Mouse (Mus musculus) erythroblast, embryonic 14.5 days (primary cell): ENCODE measurements around the gene 5730522E02Rik.

Experiments used
- GATA1 ChIP-seq: IDR thresholded peaks from 2 replicates; pipeline ENCODE4 v1.6.1; 2012; ENCODE audit warnings: low read length, inconsistent platforms, mixed read lengths
- TAL1 ChIP-seq: IDR thresholded peaks from 3 replicates; pipeline ENCODE4 v1.6.1; 2012; ENCODE audit warnings: low read length, inconsistent platforms, mixed read lengths

- TF ChIP-seq GATA1 (no peak), TAL1 (no peak)
These were observed 338.2 kb downstream of the 5730522E02Rik start for GRCm38 (mm10) chr11:25872317-25872716.
